Mouse (Mus musculus): ENCODE results near the gene Adcy1. TPM values are rescaled to one million over a fixed set of nuclear protein-coding genes. Genes with fewer than 3 reads are reported as not detected.

The Adcy1 gene
- total and polyA plus RNA-seq, 3 experiments: 1.2 to 2.3 (median 1.6) TPM

GRCm38 (mm10) chr11:7065388-7065787 lies 2.1 kb downstream of the Adcy1 start:
- Histone ChIP-seq H3K79me2 (replicated peaks; ENCODE audit: control insufficient read depth, insufficient read depth, low read length) (no peaks in the 10 kb centered on the region), H3K27ac (no peak overlapping the region), H3K9ac (ENCODE audit: low read depth, low read length) (no peak overlapping the region), H3K36me3 (ENCODE audit: control insufficient read depth, insufficient read depth, low read length) (no peaks in the 10 kb centered on the region), H3K4me3 (no peak overlapping the region), H3K4me1 (ENCODE audit: control insufficient read depth, insufficient read depth, low read length) (no peaks in the 10 kb centered on the region), H3K27me3 (ENCODE audit: control insufficient read depth, insufficient read depth, low read length) (0 out of 2 replicates have a peak, but pooled peaks cover 2% of the 10 kb centered on the region)
- no peak for TF ChIP-seq POLR2A (IDR thresholded peaks at IDR 0.05; ENCODE audit: insufficient read depth, low read depth, low read length)
- WGBS: 28% methylated on average over 4 of the region's 4 CpGs
- intact Hi-C loops (cut with DNase I): no loop called here
- no peak for DNase-seq

GRCm38 (mm10) chr11:7065876-7066275 lies 2.6 kb downstream of the Adcy1 start:
- Histone ChIP-seq H3K27me3 (ENCODE audit: control insufficient read depth, insufficient read depth, low read length) (0 out of 2 replicates have a peak, but pooled peaks cover 2% of the 10 kb centered on the region), H3K36me3 (ENCODE audit: control insufficient read depth, insufficient read depth, low read length) (no peaks in the 10 kb centered on the region), H3K4me3 (no peak overlapping the region), H3K27ac (no peak overlapping the region), H3K4me1 (ENCODE audit: control insufficient read depth, insufficient read depth, low read length) (no peaks in the 10 kb centered on the region), H3K79me2 (replicated peaks; ENCODE audit: control insufficient read depth, insufficient read depth, low read length) (no peaks in the 10 kb centered on the region), H3K9ac (ENCODE audit: low read depth, low read length) (no peak overlapping the region)
- DNase-seq: no peak
- 54% methylated on average over 5 of the region's 5 CpGs for WGBS
- TF ChIP-seq CTCF (IDR thresholded peaks at IDR 0.05) (no peak), EP300 (IDR thresholded peaks at IDR 0.05; ENCODE audit: insufficient read depth, low read depth, low read length) (no peak), POLR2A (IDR thresholded peaks at IDR 0.05; ENCODE audit: insufficient read depth, low read depth, low read length) (no peak)
- intact Hi-C loops (cut with DNase I): no loop called here

GRCm38 (mm10) chr11:7067263-7067662 lies 4.0 kb downstream of the Adcy1 start:
- intact Hi-C loops (cut with DNase I): no loop called here
- no peak for TF ChIP-seq EP300 (IDR thresholded peaks at IDR 0.05; ENCODE audit: insufficient read depth, low read depth, low read length)
- TF ChIP-seq POLR2A (IDR thresholded peaks at IDR 0.05; ENCODE audit: insufficient read depth, low read depth, low read length): no peak
- no peak for TF ChIP-seq CTCF (IDR thresholded peaks at IDR 0.05)
- no peak overlapping the region for H3K9ac ChIP-seq (ENCODE audit: low read depth, low read length)
- 0 out of 2 replicates have a peak, but pooled peaks cover 2% of the 10 kb centered on the region for H3K27me3 ChIP-seq (ENCODE audit: control insufficient read depth, insufficient read depth, low read length)
- 66% methylated on average over 4 of the region's 4 CpGs for WGBS
- DNase-seq: no peak
- no peaks in the 10 kb centered on the region for H3K79me2 ChIP-seq (replicated peaks; ENCODE audit: control insufficient read depth, insufficient read depth, low read length)
- no peak overlapping the region for H3K27ac ChIP-seq
- no peaks in the 10 kb centered on the region for H3K36me3 ChIP-seq (ENCODE audit: control insufficient read depth, insufficient read depth, low read length)
- no peak overlapping the region for H3K4me3 ChIP-seq
- no peaks in the 10 kb centered on the region for H3K4me1 ChIP-seq (ENCODE audit: control insufficient read depth, insufficient read depth, low read length)

- intact Hi-C loops (cut with DNase I): no loop called here
- no peaks in the 10 kb centered on the region for H3K4me1 ChIP-seq (ENCODE audit: control insufficient read depth, insufficient read depth, low read length)
- no peak for DNase-seq
- WGBS: 78% methylated on average over 12 of the region's 12 CpGs
- H3K27ac ChIP-seq: no peak overlapping the region
- 0 out of 2 replicates have a peak, but pooled peaks cover 2% of the 10 kb centered on the region for H3K27me3 ChIP-seq (ENCODE audit: control insufficient read depth, insufficient read depth, low read length)
- no peaks in the 10 kb centered on the region for H3K36me3 ChIP-seq (ENCODE audit: control insufficient read depth, insufficient read depth, low read length)
- H3K4me3 ChIP-seq: no peak overlapping the region
- no peak overlapping the region for H3K9ac ChIP-seq (ENCODE audit: low read depth, low read length)
- H3K79me2 ChIP-seq (replicated peaks; ENCODE audit: control insufficient read depth, insufficient read depth, low read length): no peaks in the 10 kb centered on the region
- no peak for TF ChIP-seq CTCF (IDR thresholded peaks at IDR 0.05)
- TF ChIP-seq POLR2A (IDR thresholded peaks at IDR 0.05; ENCODE audit: insufficient read depth, low read depth, low read length): no peak
- no peak for TF ChIP-seq EP300 (IDR thresholded peaks at IDR 0.05; ENCODE audit: insufficient read depth, low read depth, low read length)
Observed at GRCm38 (mm10) chr11:7068479-7069235, 5.4 kb downstream of the Adcy1 start.

GRCm38 (mm10) chr11:7069762-7070161 lies 6.5 kb downstream of the Adcy1 start:
- Histone ChIP-seq H3K36me3 (ENCODE audit: control insufficient read depth, insufficient read depth, low read length) (no peaks in the 10 kb centered on the region), H3K27ac (no peak overlapping the region), H3K79me2 (replicated peaks; ENCODE audit: control insufficient read depth, insufficient read depth, low read length) (no peaks in the 10 kb centered on the region), H3K27me3 (ENCODE audit: control insufficient read depth, insufficient read depth, low read length) (0 out of 2 replicates have a peak, but pooled peaks cover 2% of the 10 kb centered on the region), H3K4me3 (no peak overlapping the region), H3K9ac (ENCODE audit: low read depth, low read length) (no peak overlapping the region), H3K4me1 (ENCODE audit: control insufficient read depth, insufficient read depth, low read length) (no peaks in the 10 kb centered on the region)
- no peak for DNase-seq
- WGBS: 82% methylated on average over 4 of the region's 4 CpGs
- intact Hi-C loops (cut with DNase I): no loop called here
- no peak for TF ChIP-seq EP300 (IDR thresholded peaks at IDR 0.05; ENCODE audit: insufficient read depth, low read depth, low read length)
- TF ChIP-seq POLR2A (IDR thresholded peaks at IDR 0.05; ENCODE audit: insufficient read depth, low read depth, low read length): no peak
- no peak for TF ChIP-seq CTCF (IDR thresholded peaks at IDR 0.05)

GRCm38 (mm10) chr11:7071617-7072016 lies 8.3 kb downstream of the Adcy1 start:
- intact Hi-C loops (cut with DNase I): no loop called here
- no peak for TF ChIP-seq CTCF (IDR thresholded peaks at IDR 0.05)
- Histone ChIP-seq H3K4me1 (ENCODE audit: control insufficient read depth, insufficient read depth, low read length) (no peaks in the 10 kb centered on the region), H3K9ac (ENCODE audit: low read depth, low read length) (no peak overlapping the region), H3K36me3 (ENCODE audit: control insufficient read depth, insufficient read depth, low read length) (no peaks in the 10 kb centered on the region), H3K27me3 (ENCODE audit: control insufficient read depth, insufficient read depth, low read length) (no peaks in the 10 kb centered on the region), H3K79me2 (replicated peaks; ENCODE audit: control insufficient read depth, insufficient read depth, low read length) (no peaks in the 10 kb centered on the region), H3K4me3 (no peak overlapping the region), H3K27ac (no peak overlapping the region)
- DNase-seq: no peak
- 70% methylated on average over 6 of the region's 6 CpGs for WGBS

Measured in heart, adult 2 months (tissue).